In genomic region chr3:33000383-33001015, GRCm38 (mm10) we compare ENCODE assay signal across 21 mouse cellular contexts.
DNase-seq lines count a peak whose midpoint lies in the region; ATAC-seq and TF ChIP-seq lines count a peak whose summit lies in the region.
"Had no signal": no experiment of that assay in that cellular context is flagged by ENCODE, and none has a peak within 500 bp of the region (broad histone marks: within the 10 kb centered on the region; RNA-seq: fewer than 3 reads in every experiment).

No protein-coding gene starts in this region.

- TF ChIP-seq CTCF in brain, embryonic 14.5 days (IDR thresholded peaks at IDR 0.05; ENCODE audit: borderline replicate concordance, extremely low read depth, insufficient read depth, insufficient read length), result no peak

- H3K9me3 ChIP-seq in forebrain, embryonic 13.5 days (replicated peaks), result no peaks in the 10 kb centered on the region
- H3K9me3 ChIP-seq in forebrain, embryonic 12.5 days, result no peaks in the 10 kb centered on the region
- H3K9me3 ChIP-seq: embryonic facial prominence, embryonic 12.5 days; heart, embryonic 15.5 days; limb, embryonic 13.5 days; neural tube, embryonic 12.5 days had no signal

- no peaks in the 10 kb centered on the region for H3K27me3 ChIP-seq in forebrain, embryonic 13.5 days
- H3K27me3 ChIP-seq in forebrain, embryonic 12.5 days, result no peaks in the 10 kb centered on the region
- H3K27me3 ChIP-seq: embryonic facial prominence, embryonic 12.5 days; heart, embryonic 15.5 days; limb, embryonic 13.5 days; neural tube, embryonic 12.5 days had no signal

- H3K36me3 ChIP-seq in forebrain, embryonic 13.5 days (ENCODE audit: poor library complexity, severe bottlenecking), result no peaks in the 10 kb centered on the region
- no peaks in the 10 kb centered on the region for H3K36me3 ChIP-seq in forebrain, embryonic 12.5 days (replicated peaks)
- H3K36me3 ChIP-seq: embryonic facial prominence, embryonic 12.5 days; heart, embryonic 15.5 days; limb, embryonic 13.5 days; neural tube, embryonic 12.5 days had no signal

- peak; percentile 21 to 49 for DNase-seq in left cerebral cortex, adult 18-20 months (ENCODE audit: low spot score in 2 of 2)
- DNase-seq in left cerebral cortex, postnatal 10 days (ENCODE audit: extremely low spot score in 1 of 2, low spot score in 2 of 2), result no peak
- DNase-seq in brain, embryonic 14.5 days (ENCODE audit: low read depth), result peak; percentile 47
- peak; percentile 53 for DNase-seq in lung, postnatal 36 days
- no peak for DNase-seq in urinary bladder, postnatal 10 days (ENCODE audit: low spot score)
- DNase-seq in spleen, adult 18-20 months, result no peak
- DNase-seq: adrenal gland, adult 2 months; cerebellum, adult 11 months; gastrocnemius, postnatal 14 days; heart, adult 2 months; thymus, postnatal 36 days had no signal

- H3K4me1 ChIP-seq in forebrain, embryonic 13.5 days, result peaks cover 7% of the 10 kb centered on the region; the same call in 1 of the 2 replicates
- peaks cover 4% of the 10 kb centered on the region; the same call in 1 of the 2 replicates for H3K4me1 ChIP-seq in forebrain, embryonic 12.5 days
- H3K4me1 ChIP-seq: embryonic facial prominence, embryonic 12.5 days; heart, embryonic 15.5 days; neural tube, embryonic 12.5 days had no signal

- no peak overlapping the region for H3K27ac ChIP-seq in forebrain, embryonic 13.5 days
- no peak overlapping the region for H3K27ac ChIP-seq in forebrain, embryonic 12.5 days
- H3K27ac ChIP-seq: embryonic facial prominence, embryonic 12.5 days; heart, adult 2 months; heart, embryonic 15.5 days; limb, embryonic 13.5 days; liver, embryonic 14.5 days; macrophage; neural tube, embryonic 12.5 days had no signal

- H3K9ac ChIP-seq in forebrain, embryonic 13.5 days, result no peak overlapping the region
- H3K9ac ChIP-seq in forebrain, embryonic 12.5 days, result no peak overlapping the region
- H3K9ac ChIP-seq: embryonic facial prominence, embryonic 12.5 days; heart, embryonic 15.5 days; limb, embryonic 13.5 days; liver, embryonic 14.5 days; neural tube, embryonic 12.5 days had no signal

- H3K4me2 ChIP-seq in forebrain, embryonic 13.5 days, result no peak overlapping the region
- no peak overlapping the region for H3K4me2 ChIP-seq in forebrain, embryonic 12.5 days
- H3K4me2 ChIP-seq: embryonic facial prominence, embryonic 12.5 days; heart, embryonic 15.5 days; limb, embryonic 13.5 days; midbrain, embryonic 11.5 days; neural tube, embryonic 12.5 days had no signal

- TF ChIP-seq POLR2A in brain, embryonic 14.5 days (IDR thresholded peaks at IDR 0.05; ENCODE audit: borderline replicate concordance, extremely low read depth, insufficient read depth, insufficient read length, poor library complexity, severe bottlenecking), result no peak

- no peak overlapping the region for H3K4me3 ChIP-seq in forebrain, embryonic 13.5 days
- no peak overlapping the region for H3K4me3 ChIP-seq in forebrain, embryonic 12.5 days (replicated peaks)
- H3K4me3 ChIP-seq: embryonic facial prominence, embryonic 12.5 days; heart, adult 2 months; heart, embryonic 15.5 days; limb, embryonic 13.5 days; neural tube, embryonic 12.5 days had no signal

- intact Hi-C loops in left cerebral cortex, postnatal 10 days (cut with DNase I), result no loop called here

- peak; percentile 57 for ATAC-seq in forebrain, embryonic 13.5 days
- no peak for ATAC-seq in forebrain, embryonic 12.5 days (ENCODE audit: low FRiP score)
- ATAC-seq: inflammation-experienced regulatory T-cells, adult 6 months had no signal

- WGBS in forebrain, embryonic 13.5 days, result 79% methylated on average over 8 of the region's 8 CpGs
- 86% methylated on average over 8 of the region's 8 CpGs for WGBS in forebrain, embryonic 12.5 days

Comparison
In these comparisons a context has a peak if more than half of its experiments do, and no peak if none do; other contexts are left out.
1. DNase-seq: peak in left cerebral cortex, adult 18-20 months (2 of 2), brain, embryonic 14.5 days (single experiment) and lung, postnatal 36 days (single experiment); none in left cerebral cortex, postnatal 10 days (0 of 2), urinary bladder, postnatal 10 days (single experiment) and spleen, adult 18-20 months (0 of 2).